Mouse (Mus musculus) kidney, adult 2 months (tissue): ENCODE results near the gene Nfam1.

ENCODE experiments used
- CTCF ChIP-seq: fragments of 200-500 bp; conservative IDR thresholded peaks from 2 replicates; pipeline ENCODE4 v1.5.1; 2011; ENCODE audit warnings: low read depth, mild to moderate bottlenecking, control low read depth, low read length, moderate library complexity, mixed read lengths; ENCODE audit not compliant: insufficient read depth, insufficient read length
- POLR2A ChIP-seq: fragments of 200-500 bp; IDR thresholded peaks from one replicate; pipeline ENCODE4 v1.6.1; 2011; ENCODE audit warnings: low read depth, low read length, control low read depth

GRCm38 (mm10) chr15:83040156-83040555 is 7.0 kb upstream of the Nfam1 start:
- TF ChIP-seq CTCF (no peak), POLR2A (no peak)
